9 mouse cellular contexts compared by ENCODE assay signal in genomic region chr13:41283256-41283655, GRCm38 (mm10). TPM values are rescaled to one million over a fixed set of nuclear protein-coding genes. Genes with fewer than 3 reads are reported as not detected.
DNase-seq lines count a peak whose midpoint lies in the region; ATAC-seq and TF ChIP-seq lines count a peak whose summit lies in the region.
"Had no signal": no experiment of that assay in that cellular context is flagged by ENCODE, and none has a peak within 500 bp of the region (broad histone marks: within the 10 kb centered on the region; RNA-seq: fewer than 3 reads in every experiment).

No protein-coding gene starts in this region.

- no peaks in the 10 kb centered on the region for H3K9me3 ChIP-seq in heart, postnatal 0 days (replicated peaks; ENCODE audit: control insufficient read depth, low read length)
- H3K9me3 ChIP-seq: limb, embryonic 12.5 days had no signal

- H3K4me1 ChIP-seq in heart, postnatal 0 days (ENCODE audit: control insufficient read depth, insufficient read depth): no peaks in the 10 kb centered on the region
- H3K4me1 ChIP-seq in lung, adult 2 months (ENCODE audit: control insufficient read depth, insufficient read depth, low read length): no peaks in the 10 kb centered on the region
- H3K4me1 ChIP-seq: limb, embryonic 12.5 days had no signal

- no peak for TF ChIP-seq EP300 in heart, postnatal 0 days (IDR thresholded peaks at IDR 0.05; ENCODE audit: low read depth)

- no peak overlapping the region for H3K27ac ChIP-seq in heart, postnatal 0 days (ENCODE audit: low read depth)
- H3K27ac ChIP-seq: limb, embryonic 12.5 days had no signal

- H3K9ac ChIP-seq in heart, postnatal 0 days (replicated peaks; ENCODE audit: low read depth, low read length): no peak overlapping the region
- H3K9ac ChIP-seq: limb, embryonic 12.5 days had no signal

- WGBS in heart, postnatal 0 days: 10% methylated on average over 5 of the region's 5 CpGs
- 17% methylated on average over 5 of the region's 5 CpGs for WGBS in lung, adult 2 months

- no peak overlapping the region for H3K4me3 ChIP-seq in heart, postnatal 0 days (ENCODE audit: low read depth, low read length)
- no peak overlapping the region for H3K4me3 ChIP-seq in lung, adult 2 months (replicated peaks; ENCODE audit: extremely low read depth, low read depth, low read length)
- H3K4me3 ChIP-seq: limb, embryonic 12.5 days had no signal

- no peak overlapping the region for H3K4me2 ChIP-seq in heart, postnatal 0 days (ENCODE audit: low read depth, low read length)
- H3K4me2 ChIP-seq: limb, embryonic 12.5 days had no signal

- 0 out of 2 replicates have a peak, but pooled peaks cover 3% of the 10 kb centered on the region for H3K27me3 ChIP-seq in heart, postnatal 0 days (ENCODE audit: control insufficient read depth, insufficient read depth, low read length)
- H3K27me3 ChIP-seq: limb, embryonic 12.5 days had no signal

- H3K36me3 ChIP-seq in heart, postnatal 0 days (replicated peaks; ENCODE audit: control insufficient read depth, insufficient read depth, low read length): no peaks in the 10 kb centered on the region
- H3K36me3 ChIP-seq: limb, embryonic 12.5 days had no signal

- no peak for TF ChIP-seq POLR2A in lung, adult 2 months (IDR thresholded peaks at IDR 0.05; ENCODE audit: borderline replicate concordance, extremely low read depth, low read depth, low read length)

- ATAC-seq in heart, postnatal 0 days (ENCODE audit: insufficient read depth, low read depth): no peak; the same call in 1 of the 2 replicates

- peak; percentile 92 for TF ChIP-seq CTCF in heart, postnatal 0 days (IDR thresholded peaks at IDR 0.05; ENCODE audit: low read depth)
- 0 out of 2 replicates have a peak, but pooled peaks have one; percentile 42 for TF ChIP-seq CTCF in lung, adult 2 months (IDR thresholded peaks at IDR 0.05; ENCODE audit: insufficient read depth, low read length)

- DNase-seq in ES-CJ7 (ENCODE audit: low read depth, low spot score): peak; percentile 79
- peak; percentile 51 for DNase-seq in adrenal gland, adult 2 months
- DNase-seq in embryo, embryonic 10.5 days (ENCODE audit: low spot score): peak; percentile 94
- DNase-seq in heart, postnatal 0 days (ENCODE audit: low spot score): peak; percentile 66
- DNase-seq in kidney, postnatal 14 days: peak; percentile 80
- DNase-seq in lung, adult 2 months: peak; percentile 73
- peak; percentile 68 for DNase-seq in right cerebral cortex, adult 18-20 months
- DNase-seq in urinary bladder, postnatal 4 days (ENCODE audit: low spot score in 2 of 2): peak; percentile 35 to 65

RNA-seq across cellular contexts. Expression of gene Gm17364, which starts 9.5 kb away (rescaled TPM):
- total RNA-seq in adrenal gland, adult 2 months (2021): not detected
- polyA plus RNA-seq in adrenal gland, adult 2 months (2012; rRNA removed): not detected in 2 replicates
- total RNA-seq in heart, postnatal 0 days (2014; rRNA removed; ENCODE audit: low replicate concordance): not detected in 2 replicates
- not detected in 2 replicates for polyA plus RNA-seq in heart, postnatal 0 days (2015; fragmentation: Nextera tagmentation; extraction: Ambion mirVana)
- polyA plus RNA-seq in lung, adult 2 months (2012; rRNA removed): not detected in 2 replicates
- polyA plus RNA-seq: limb, embryonic 12.5 days had no signal

RNA-seq across cellular contexts. Expression of gene Smim13, which starts 33.6 kb away (rescaled TPM):
- 10 to 100 TPM in 1 of 2 experiments, 1 to 10 TPM in 1; 9.7 to 11.0 TPM for total RNA-seq in adrenal gland, adult 2 months (2021)
- 6.2 and 8.1 TPM in 2 replicates for polyA plus RNA-seq in adrenal gland, adult 2 months (2012; rRNA removed)
- total RNA-seq in heart, postnatal 0 days (2014; rRNA removed; ENCODE audit: low replicate concordance): 14.6 and 15.5 TPM in 2 replicates
- polyA plus RNA-seq in heart, postnatal 0 days (2015; fragmentation: Nextera tagmentation; extraction: Ambion mirVana): 7.9 TPM in 2 replicates
- polyA plus RNA-seq in lung, adult 2 months (2012; rRNA removed): 5.7 and 6.5 TPM in 2 replicates
